Mouse (Mus musculus) neutrophil, adult 65 days (primary cell): Measurements from ENCODE around the gene Arid5b. TPM values are rescaled to one million over a fixed set of nuclear protein-coding genes. Genes with fewer than 3 reads are reported as not detected.

Source experiments
- total RNA-seq: library from RNA; stranded (reverse); gene quantifications from 2 replicates; pipeline ENCODE4 v1.2.4, GENCODE M21; 2023

Gene Arid5b
- total RNA-seq, result 44.5 and 49.7 TPM in 2 replicates

DNA sequence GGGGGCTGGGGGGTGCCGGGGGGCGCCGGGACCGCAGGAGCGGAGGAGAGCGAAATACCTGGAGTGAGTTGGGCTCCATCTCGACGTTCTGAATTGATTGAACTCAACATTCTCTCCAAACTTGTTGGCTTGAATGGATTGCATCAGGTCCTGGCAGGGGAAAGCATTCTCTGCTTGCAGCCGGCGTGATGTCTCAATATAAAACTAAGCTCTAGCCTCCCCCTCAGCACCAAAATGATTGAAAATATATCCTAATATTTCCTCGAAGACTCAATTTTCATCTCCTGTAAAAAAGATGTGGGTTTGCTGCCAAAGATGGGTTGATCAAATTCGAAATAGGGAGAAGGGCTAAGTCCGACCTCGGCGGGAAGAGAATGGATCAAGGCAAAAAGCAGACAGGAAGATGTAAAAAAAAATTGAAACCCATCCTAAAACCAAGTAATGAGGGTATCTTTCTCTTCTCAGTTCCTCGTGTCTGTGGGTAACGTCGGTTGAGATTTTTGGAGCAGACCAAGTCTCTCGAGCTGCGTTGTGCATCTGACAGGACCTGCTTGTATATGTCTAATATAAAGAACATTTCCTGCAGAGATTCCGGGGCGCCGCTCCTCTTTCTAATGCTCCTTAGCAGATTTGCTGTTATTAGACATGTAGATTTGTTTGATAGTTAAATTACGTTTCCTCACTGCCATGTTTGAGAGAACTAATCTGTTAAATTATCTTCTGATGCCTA is at the start of gene Arid5b:
Arid5b (minus strand) TSS at position 109 of the 730 bp plus-strand sequence.

